Comparison of ENCODE assay signal across 11 mouse cellular contexts in the genomic region with DNA sequence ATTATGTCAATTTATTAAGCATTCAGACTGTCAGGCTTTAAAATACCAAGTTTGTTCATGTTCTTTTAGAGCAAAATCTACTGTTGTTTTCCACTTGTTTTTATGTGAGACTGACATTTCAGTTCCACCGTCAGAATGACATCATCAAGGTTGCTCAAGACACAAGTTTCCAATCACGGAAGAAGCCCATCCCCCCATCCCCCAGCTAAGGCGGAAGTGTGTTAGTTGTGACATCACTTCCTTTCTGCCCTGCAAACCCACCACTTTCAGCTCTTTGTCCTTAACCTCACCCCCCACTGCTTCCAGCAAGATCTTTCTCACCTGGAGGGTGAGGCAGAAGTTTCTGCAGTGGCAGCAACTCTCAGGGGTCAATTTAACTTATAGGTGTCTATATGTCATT. TPM values are rescaled to one million over a fixed set of nuclear protein-coding genes. Genes with fewer than 3 reads are reported as not detected.
DNase-seq lines count a peak whose midpoint lies in the region; TF ChIP-seq lines count a peak whose summit lies in the region.
"Had no signal": no experiment of that assay in that cellular context is flagged by ENCODE, and none has a peak within 500 bp of the region (broad histone marks: within the 10 kb centered on the region; RNA-seq: fewer than 3 reads in every experiment).

No protein-coding gene starts in this region.

- no peak overlapping the region for H3K4me3 ChIP-seq in bone marrow, adult 2 months (replicated peaks; ENCODE audit: control insufficient read depth, low read depth, low read length)
- H3K4me3 ChIP-seq: heart, embryonic 13.5 days; liver, embryonic 15.5 days had no signal

- DNase-seq in adrenal gland, postnatal 14 days, result peak; percentile 44
- no peak for DNase-seq in adrenal gland, postnatal 36 days
- peak; percentile 45 to 47 for DNase-seq in B cell, adult 2 months
- DNase-seq in mesoderm, embryonic 11.5 days (ENCODE audit: low read depth, low spot score), result peak; percentile 25
- DNase-seq in kidney, postnatal 25 days, result no peak
- no peak for DNase-seq in layer of hippocampus, adult 8-10 months (ENCODE audit: low spot score in 2 of 2)
- DNase-seq in urinary bladder, postnatal 14 days (ENCODE audit: low spot score), result no peak
- DNase-seq: cerebellum, adult 11 months had no signal

- 27% methylated on average over 3 of the region's 3 CpGs for WGBS in bone marrow, adult 2 months

- no peak for TF ChIP-seq CTCF in bone marrow, adult 2 months (IDR thresholded peaks at IDR 0.05; ENCODE audit: control insufficient read depth, insufficient read depth, low read length)

- H3K27ac ChIP-seq in bone marrow, adult 2 months (ENCODE audit: control insufficient read depth, insufficient read depth, low read depth, low read length, poor library complexity), result peak overlapping the region; percentile 53; the same call in 1 of the 2 replicates
- H3K27ac ChIP-seq: heart, embryonic 13.5 days; liver, embryonic 15.5 days had no signal

- no peak for TF ChIP-seq POLR2A in bone marrow, adult 2 months (IDR thresholded peaks at IDR 0.05; ENCODE audit: borderline replicate concordance, control insufficient read depth, low read depth, low read length)

- H3K4me1 ChIP-seq in bone marrow, adult 2 months (ENCODE audit: control insufficient read depth, insufficient read depth, low read length), result no peaks in the 10 kb centered on the region; the same call in 1 of the 2 replicates
- H3K4me1 ChIP-seq: heart, embryonic 13.5 days; liver, embryonic 15.5 days had no signal

RNA-seq across cellular contexts. Expression of gene Ccdc57, which starts 16.2 kb away (rescaled TPM):
- 12.6 and 17.7 TPM in 2 replicates for total RNA-seq in adrenal gland, postnatal 14 days (2021)
- total RNA-seq in adrenal gland, postnatal 36 days (2021), result 10 to 100 TPM; 10.6 to 22.0 TPM
- 2.7 and 14.6 TPM in 2 replicates for polyA plus RNA-seq in bone marrow, adult 2 months (2011; ENCODE audit: insufficient read depth, insufficient read length, low replicate concordance, missing spikeins)
- 10 to 100 TPM in 1 of 4 experiments, 1 to 10 TPM in 3; 9.0 to 10.0 (median 9.5) TPM for total RNA-seq in layer of hippocampus, adult 8-10 months (2022)

RNA-seq across cellular contexts. Expression of gene Slc16a3, which starts 31.8 kb away (rescaled TPM):
- total RNA-seq in adrenal gland, postnatal 14 days (2021), result 10.6 and 14.0 TPM in 2 replicates
- total RNA-seq in adrenal gland, postnatal 36 days (2021), result 1 to 10 TPM in 1 of 2 experiments, under 1 TPM in 1; 0.89 to 2.1 TPM
- 14.3 and 50.1 TPM in 2 replicates for polyA plus RNA-seq in bone marrow, adult 2 months (2011; ENCODE audit: insufficient read depth, insufficient read length, low replicate concordance, missing spikeins)
- 10 to 100 TPM in 1 of 4 experiments, 1 to 10 TPM in 3; 2.1 to 11.0 (median 7.0) TPM for total RNA-seq in layer of hippocampus, adult 8-10 months (2022)

Comparison
In these comparisons a context has a peak if more than half of its experiments do, and no peak if none do; other contexts are left out.
1. DNase-seq: peak in adrenal gland, postnatal 14 days (single experiment), B cell, adult 2 months (2 of 2) and mesoderm, embryonic 11.5 days (single experiment); none in adrenal gland, postnatal 36 days (0 of 2), kidney, postnatal 25 days (0 of 2), layer of hippocampus, adult 8-10 months (0 of 2) and urinary bladder, postnatal 14 days (single experiment).